Mouse (Mus musculus) left cerebral cortex, postnatal 25 days (tissue): ENCODE data around the gene Chchd3. TPM values are rescaled to one million over a fixed set of nuclear protein-coding genes. Genes with fewer than 3 reads are reported as not detected.

Source experiments
- DNase-seq, 2 experiments: peaks; one replicate each; pipeline ENCODE4 v3.0.0; 2022; ENCODE audit warnings: low spot score in 2 of 2, mixed read lengths in 1 of 2
- intact Hi-C: fragments of 180-260 bp; cut with DNase I; formaldehyde crosslinking; loops from one replicate; pipeline ENCODE4 v1.15.1; 2025
- total RNA-seq, 2 experiments: library from RNA; stranded (reverse); gene quantifications; 2 replicates each; pipeline ENCODE4 v1.2.3; 2021

Chchd3 gene
- total RNA-seq, 2 experiments from 2014 or later: 84.2 to 84.4 TPM

- intact Hi-C loops: no loop called here
- DNase-seq: no peak
These were observed 311.3 kb downstream of the Chchd3 start for GRCm38 (mm10) chr6:32748777-32749176.

GRCm38 (mm10) chr6:32747333-32747732 lies 312.7 kb downstream of the Chchd3 start:
- intact Hi-C loops: no loop called here
- DNase-seq: no peak

Other genes starting within 250 kb of the Chchd3 start
- gene Exoc4, start 188.8 kb upstream of the Chchd3 start, total RNA-seq: 10 to 100 TPM; 72.2 to 76.3 TPM